Mouse (Mus musculus) MEL-GATA-1-ER (cell line): ENCODE measurements around the gene Zdhhc15.
"Not testable (repeated sequence)": the region's sequence is repeated elsewhere in the genome, so short reads cannot be mapped to it uniquely, and the experiment has no call there.

ENCODE experiments used
- DNase-seq: peaks from one replicate; pipeline ENCODE4 v3.0.0-alpha.2; 2012; ENCODE audit warnings: low read depth; ENCODE audit errors: extremely low read depth

Gene Zdhhc15

GRCm38 (mm10) chrX:104670757-104671549, at the start of gene Zdhhc15:
Gene Zdhhc15 (minus strand): TSS chrX:104671064.
- DNase-seq: no peak

GRCm38 (mm10) chrX:104707935-104708334, 37.1 kb upstream of the Zdhhc15 start:
- DNase-seq: no peak

DNA sequence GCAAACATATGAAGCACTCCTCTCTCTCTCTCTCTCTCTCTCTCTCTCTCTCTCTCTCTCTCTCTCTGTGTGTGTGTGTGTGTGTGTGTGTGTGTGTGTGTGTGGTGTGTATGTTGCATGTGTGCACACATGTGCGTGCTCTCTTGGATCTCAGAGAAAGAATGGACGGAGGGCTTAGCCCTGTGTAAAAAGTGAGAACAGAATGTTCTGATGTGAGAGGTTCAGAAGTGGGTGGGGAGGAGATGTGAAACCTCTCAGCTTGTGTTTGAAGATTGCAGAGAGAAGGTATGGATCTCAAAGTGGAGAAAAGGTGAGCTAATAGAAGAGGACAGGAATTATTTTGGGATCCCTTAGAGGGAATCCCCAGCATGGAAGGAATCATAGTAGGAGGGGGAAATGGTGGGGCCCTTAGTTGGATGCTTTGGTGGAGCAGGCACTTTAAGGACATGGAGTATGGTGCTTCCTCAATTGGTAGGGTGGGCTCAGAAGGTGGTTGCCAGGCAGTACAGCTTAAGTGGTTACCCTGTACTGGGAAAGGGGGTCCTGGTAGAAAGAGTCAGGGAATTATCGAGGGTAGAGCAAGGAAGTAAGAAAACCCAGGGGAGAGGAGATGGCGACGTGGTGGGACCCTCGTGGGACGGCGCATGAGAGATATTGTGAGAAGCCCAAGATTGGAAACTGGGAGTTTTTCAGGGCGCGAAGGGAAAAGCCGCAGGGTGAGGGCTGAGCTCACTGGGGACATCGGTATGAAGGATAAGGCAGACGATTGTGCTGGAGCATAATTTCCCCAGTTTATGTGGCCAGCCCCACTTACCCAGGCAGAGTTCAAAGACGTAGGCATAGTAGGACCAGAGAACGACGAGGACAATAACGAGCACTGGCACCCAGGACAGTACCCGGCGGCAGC, 761 bp downstream of the Zdhhc15 start:
- no peak for DNase-seq

- no peak for DNase-seq
Observed at GRCm38 (mm10) chrX:104656976-104657375, 13.9 kb downstream of the Zdhhc15 start.

DNA sequence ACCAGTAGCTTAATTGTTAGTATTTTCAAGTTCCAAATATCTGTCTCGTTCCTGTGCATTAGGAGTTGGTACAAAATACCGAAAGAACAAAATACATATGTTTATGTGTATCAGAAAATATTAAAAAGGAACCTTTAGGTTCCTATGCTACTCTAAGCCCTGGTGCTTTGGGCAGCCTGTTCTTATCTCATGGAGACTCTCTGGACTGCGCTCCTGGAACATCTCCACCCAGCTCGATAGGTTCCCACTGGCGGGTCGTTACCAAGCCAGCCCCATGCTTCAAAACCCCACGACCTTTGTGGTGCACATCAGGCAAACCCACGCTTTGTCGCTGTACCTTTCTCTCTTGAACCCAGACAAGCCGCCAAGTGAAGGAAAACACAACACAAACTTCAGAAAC, 58.3 kb downstream of the Zdhhc15 start:
- DNase-seq: no peak

DNA sequence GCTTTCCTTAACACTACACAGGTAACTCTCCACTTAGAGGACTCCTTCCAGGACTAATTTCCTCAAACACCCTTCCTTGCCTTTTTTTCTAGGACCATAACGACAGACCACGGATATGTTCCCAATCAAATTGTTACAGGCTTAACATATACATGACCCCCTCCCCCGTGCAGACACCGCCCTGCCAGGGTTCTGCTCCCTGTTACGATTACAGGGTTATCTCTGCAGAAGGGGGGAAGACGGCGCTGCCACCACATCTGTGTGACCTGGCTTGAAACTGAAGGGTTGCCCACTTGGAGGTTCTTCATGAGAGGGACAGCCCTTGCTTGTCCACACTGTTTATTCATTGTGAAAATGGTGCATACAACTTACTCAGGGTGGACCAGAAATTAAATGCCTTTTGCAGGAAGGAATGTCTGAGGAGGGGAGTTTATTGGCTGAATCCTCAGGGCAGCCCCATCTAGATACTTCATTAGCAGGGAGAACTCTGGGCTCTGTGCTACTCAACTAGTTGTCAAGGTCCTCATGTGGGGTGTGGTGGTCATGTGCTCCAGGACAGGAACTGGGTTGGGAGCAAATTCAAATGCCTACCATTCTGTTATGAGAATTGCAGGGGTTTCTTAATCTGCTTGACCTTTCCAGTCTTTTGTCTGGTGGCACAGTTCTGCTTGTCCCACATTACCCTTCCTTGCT, 67.0 kb downstream of the Zdhhc15 start:
- DNase-seq: not testable (repeated sequence)

GRCm38 (mm10) chrX:104602168-104602859, 68.5 kb downstream of the Zdhhc15 start:
- not testable (repeated sequence) for DNase-seq

DNA sequence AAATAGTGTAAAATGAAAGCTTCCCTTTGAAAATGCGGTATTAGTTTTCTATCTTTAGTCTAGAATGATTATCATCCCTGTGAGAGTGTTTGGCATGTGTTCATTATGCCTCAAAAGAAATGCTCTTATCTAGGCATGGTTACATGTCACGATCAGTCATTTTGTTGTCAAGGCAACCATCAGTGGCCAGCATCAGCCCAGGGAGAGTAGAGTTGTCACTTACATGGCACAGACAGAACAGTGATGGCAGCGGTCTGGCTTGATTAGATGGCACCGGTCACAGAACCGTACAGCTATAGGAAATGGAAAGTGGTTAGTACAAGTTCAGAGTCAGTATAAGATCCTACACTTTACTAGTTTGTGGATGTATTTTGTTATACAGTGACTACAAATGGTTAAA, 96.9 kb downstream of the Zdhhc15 start:
- DNase-seq: no peak

DNA sequence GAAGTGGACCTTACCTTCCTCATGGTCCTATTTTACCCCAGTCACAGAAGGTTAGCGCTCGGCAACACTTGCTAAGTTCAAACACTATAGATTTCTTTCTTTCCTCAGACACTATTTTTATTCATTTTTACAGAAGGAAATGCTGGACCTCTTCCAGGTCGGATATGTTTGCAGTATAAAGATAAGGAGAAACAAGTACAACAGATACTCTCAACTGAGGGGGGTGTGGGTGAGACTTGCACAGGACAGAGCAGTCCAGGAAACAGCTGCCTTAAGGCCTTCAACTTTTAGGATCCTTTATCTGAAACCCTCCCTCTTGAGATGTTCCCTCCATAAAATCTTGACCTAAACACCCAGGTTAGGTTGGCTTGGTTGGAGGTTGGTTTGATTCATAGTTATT, 103.4 kb downstream of the Zdhhc15 start:
- peak; percentile 85 for DNase-seq

GRCm38 (mm10) chrX:104545283-104545682, 125.6 kb downstream of the Zdhhc15 start:
- DNase-seq: no peak

- DNase-seq: no peak
Observed at GRCm38 (mm10) chrX:104543919-104544595, 126.8 kb downstream of the Zdhhc15 start.

DNA sequence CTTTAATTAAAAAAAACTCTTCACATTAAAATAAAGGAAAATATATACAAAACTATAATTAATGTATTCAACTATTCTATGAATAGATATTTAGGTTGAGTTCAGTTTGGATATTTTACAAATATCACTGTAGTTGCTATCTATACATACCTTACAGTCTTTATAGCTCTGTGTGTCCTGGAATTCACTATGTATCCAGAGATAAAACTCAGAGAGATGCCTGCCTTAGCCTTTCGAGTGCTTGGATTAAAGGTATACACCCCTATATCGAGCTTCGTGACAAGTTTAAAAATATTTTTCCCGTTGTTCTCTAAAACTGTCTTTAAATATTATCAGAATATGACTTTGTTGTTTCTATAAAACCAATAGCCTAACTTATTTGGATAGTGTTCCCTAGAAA, 128.2 kb downstream of the Zdhhc15 start:
- DNase-seq: no peak

GRCm38 (mm10) chrX:104501765-104502164, 169.1 kb downstream of the Zdhhc15 start:
- DNase-seq: no peak

- no peak for DNase-seq
Observed at GRCm38 (mm10) chrX:104489626-104490355, 181.1 kb downstream of the Zdhhc15 start.

DNA sequence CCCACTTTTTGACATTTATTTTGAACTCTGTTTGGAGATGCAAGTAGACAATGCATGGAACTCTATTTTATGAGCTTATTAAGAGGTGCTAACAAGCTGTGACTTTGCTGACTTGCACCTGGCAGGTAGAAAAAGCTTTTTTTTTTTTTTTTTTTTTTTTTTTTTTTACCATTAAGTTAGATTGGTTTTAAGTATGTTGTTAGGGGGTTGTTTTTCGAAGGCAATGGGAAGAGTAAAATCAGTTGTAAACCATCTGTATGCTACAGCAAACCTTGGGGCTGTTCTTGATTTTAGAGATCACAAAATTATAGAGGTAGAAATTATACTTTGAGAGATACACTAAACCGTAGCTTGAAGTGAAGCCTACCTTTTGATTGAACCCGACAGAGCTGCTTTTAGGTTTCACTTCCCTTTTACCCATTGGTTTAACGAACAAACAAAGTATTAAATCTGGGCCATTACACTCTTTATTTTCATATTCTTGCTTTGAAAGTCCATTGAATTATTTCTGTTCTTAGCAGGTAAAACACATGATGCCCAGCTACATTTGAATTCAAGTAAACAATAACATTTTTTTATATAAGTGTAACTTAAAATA, 181.9 kb downstream of the Zdhhc15 start:
- no peak for DNase-seq

DNA sequence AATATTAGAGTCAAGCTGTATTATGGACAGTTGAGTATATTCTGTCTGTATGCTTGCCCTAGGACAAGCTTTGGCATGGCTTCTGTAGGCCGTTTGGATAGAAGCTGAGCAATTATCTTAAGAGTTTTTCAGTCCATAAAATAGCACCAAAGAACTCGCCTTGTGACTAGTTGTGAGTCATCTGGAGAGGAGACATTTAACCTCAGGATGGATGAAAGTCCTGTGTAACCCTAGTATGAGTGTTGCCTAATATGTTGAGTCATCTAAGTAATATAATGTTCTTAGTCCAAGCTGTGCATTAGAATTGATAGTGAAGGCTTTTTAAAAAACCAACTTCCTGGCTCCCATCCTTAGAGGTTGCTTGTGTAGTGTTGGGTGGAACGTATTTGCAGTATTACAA, 182.8 kb downstream of the Zdhhc15 start:
- DNase-seq: no peak
